Mouse (Mus musculus) lung, adult 2 months (tissue): ENCODE data around the gene Decr2.
A peak's percentile ranks its signal among the peaks of the same experiment; 100 is the strongest.

Source experiments
- CTCF ChIP-seq: fragments of 200-500 bp; IDR thresholded peaks from 2 replicates; pipeline ENCODE4 v1.5.1; 2011; ENCODE audit warnings: mild to moderate bottlenecking, low read length, control low read depth; ENCODE audit not compliant: insufficient read depth
- POLR2A ChIP-seq: fragments of 200-500 bp; IDR thresholded peaks from 2 replicates; pipeline ENCODE4 v1.6.1; 2011; ENCODE audit warnings: low read depth, mild to moderate bottlenecking, control low read depth, low read length, borderline replicate concordance; ENCODE audit errors: extremely low read depth

GRCm38 (mm10) chr17:26115205-26115898, 25.2 kb upstream of the Decr2 start:
- TF ChIP-seq POLR2A (peak; percentile 42; the same call in 1 of the 2 replicates), CTCF (no peak)
